Mouse (Mus musculus) myocyte (in vitro differentiated cells): Measurements from ENCODE around the gene Nr1i3. TPM values are rescaled to one million over a fixed set of nuclear protein-coding genes. Genes with fewer than 3 reads are reported as not detected.

Experiments used
- H3K27me3 ChIP-seq: one replicate; pipeline ENCODE4 v1.6.1; 2011; ENCODE audit not compliant: control insufficient read depth, insufficient read depth, insufficient read length
- H3K36me3 ChIP-seq: one replicate; pipeline ENCODE4 v1.6.1; 2011; ENCODE audit not compliant: control insufficient read depth, insufficient read depth
- H3K4me2 ChIP-seq: one replicate; pipeline ENCODE4 v1.6.1; 2011; ENCODE audit warnings: low read depth, control low read depth
- H3K4me3 ChIP-seq: one replicate; pipeline ENCODE4 v1.5.1; 2011; ENCODE audit warnings: mild to moderate bottlenecking, control low read depth, moderate library complexity
- H3K79me2 ChIP-seq: one replicate; pipeline ENCODE4 v1.6.1; 2011; ENCODE audit not compliant: control insufficient read depth, insufficient read depth
- H3ac ChIP-seq: one replicate; pipeline ENCODE4 v1.6.1; 2011; ENCODE audit not compliant: control insufficient read depth, insufficient read length
- CEBPB ChIP-seq: IDR thresholded peaks from 2 replicates; pipeline ENCODE4 v1.6.1; 2011; ENCODE audit warnings: mild to moderate bottlenecking, moderate library complexity; ENCODE audit not compliant: poor library complexity, insufficient read depth, severe bottlenecking
- E2F4 ChIP-seq: IDR thresholded peaks from one replicate; pipeline ENCODE4 v1.6.1; 2011; ENCODE audit warnings: mild to moderate bottlenecking, control low read depth, moderate library complexity; ENCODE audit not compliant: insufficient read depth
- MAX ChIP-seq: IDR thresholded peaks from one replicate; pipeline ENCODE4 v1.6.1; 2011; ENCODE audit warnings: low read depth, mild to moderate bottlenecking, control low read depth
- MYOD1 ChIP-seq, 3 experiments: IDR thresholded peaks; one replicate each; pipeline ENCODE4 v1.6.1; 2011; ENCODE audit warnings: control low read depth in 2 of 3, low read depth in 2 of 3, mild to moderate bottlenecking in 2 of 3, moderate library complexity in 1 of 3; ENCODE audit not compliant: insufficient read length in 2 of 3, control insufficient read depth in 1 of 3
- MYOG ChIP-seq, 3 experiments: IDR thresholded peaks; one replicate each; pipeline ENCODE4 v1.6.1; 2011; ENCODE audit warnings: control low read depth in 2 of 3, low read depth in 2 of 3, mild to moderate bottlenecking in 2 of 3; ENCODE audit not compliant: insufficient read length in 2 of 3, control insufficient read depth in 1 of 3, insufficient read depth in 1 of 3
- POLR2A ChIP-seq: IDR thresholded peaks from one replicate; pipeline ENCODE4 v1.6.1; 2011; ENCODE audit warnings: low read depth, mild to moderate bottlenecking, control low read depth, moderate library complexity; ENCODE audit not compliant: insufficient read length
- POLR2AphosphoS2 ChIP-seq: IDR thresholded peaks from one replicate; pipeline ENCODE4 v1.6.1; 2011; ENCODE audit warnings: low read depth, control low read depth; ENCODE audit not compliant: insufficient read length
- REST ChIP-seq: IDR thresholded peaks from one replicate; pipeline ENCODE4 v1.6.1; 2011; ENCODE audit warnings: mild to moderate bottlenecking, control low read depth, moderate library complexity; ENCODE audit not compliant: insufficient read depth, insufficient read length
- SRF ChIP-seq: IDR thresholded peaks from one replicate; pipeline ENCODE4 v1.6.1; 2011; ENCODE audit warnings: low read depth; ENCODE audit not compliant: control insufficient read depth, insufficient read length
- TCF12 ChIP-seq: IDR thresholded peaks from one replicate; pipeline ENCODE4 v1.6.1; 2011; ENCODE audit warnings: mild to moderate bottlenecking, control low read depth; ENCODE audit not compliant: poor library complexity, insufficient read depth, severe bottlenecking
- TCF3 ChIP-seq: IDR thresholded peaks from one replicate; pipeline ENCODE4 v1.6.1; 2011; ENCODE audit warnings: low read depth, control low read depth; ENCODE audit not compliant: insufficient read length
- USF1 ChIP-seq: IDR thresholded peaks from one replicate; pipeline ENCODE4 v1.6.1; 2011; ENCODE audit warnings: low read depth, mild to moderate bottlenecking, control low read depth, moderate library complexity
- polyA plus RNA-seq: library from polyadenylated mRNA; unstranded; fragments of >200 nt; fragmentation: generic; extraction: Trizol; gene quantifications from one replicate; pipeline ENCODE4 v1.2.1, GENCODE M21; 2012; ENCODE audit warnings: missing spikeins

The Nr1i3 gene
- polyA plus RNA-seq, 1 experiment, result 0.06 TPM

- no peaks in the 10 kb centered on the region for H3K36me3 ChIP-seq
- no peak overlapping the region for H3K4me3 ChIP-seq
- TF ChIP-seq POLR2AphosphoS2, result no peak
- TF ChIP-seq TCF3, result no peak
- no peak overlapping the region for H3ac ChIP-seq
- H3K79me2 ChIP-seq, result no peaks in the 10 kb centered on the region
- H3K4me2 ChIP-seq, result no peak overlapping the region
- H3K27me3 ChIP-seq, result no peaks in the 10 kb centered on the region
Measured at GRCm38 (mm10) chr1:171185655-171186054, 28.1 kb upstream of the Nr1i3 start.

GRCm38 (mm10) chr1:171187851-171188700 is 25.7 kb upstream of the Nr1i3 start:
- no peak for TF ChIP-seq POLR2A
- TF ChIP-seq CEBPB, result no peak
- no peak for TF ChIP-seq POLR2AphosphoS2
- TF ChIP-seq MAX, result no peak
- TF ChIP-seq E2F4, result no peak
- TF ChIP-seq SRF, result no peak

GRCm38 (mm10) chr1:171189046-171189445 is 24.7 kb upstream of the Nr1i3 start:
- no peak for TF ChIP-seq E2F4
- no peak for TF ChIP-seq TCF12
- TF ChIP-seq TCF3, result no peak
- no peak for TF ChIP-seq REST
- TF ChIP-seq POLR2A, result no peak
- TF ChIP-seq MYOD1 (IDR thresholded peaks at IDR 0.05; ENCODE audit: control insufficient read depth in 1 of 3, insufficient read length in 2 of 3, low read depth in 2 of 3), result no peak
- TF ChIP-seq USF1, result no peak
- no peak for TF ChIP-seq SRF
- no peak for TF ChIP-seq MAX
- Histone ChIP-seq H3ac (no peak overlapping the region), H3K4me2 (no peak overlapping the region), H3K79me2 (no peaks in the 10 kb centered on the region), H3K36me3 (no peaks in the 10 kb centered on the region), H3K27me3 (no peaks in the 10 kb centered on the region), H3K4me3 (no peak overlapping the region)

More at GRCm38 (mm10) chr1:171187851-171188700, 25.7 kb upstream of the Nr1i3 start:
- H3K4me2 ChIP-seq, result no peak overlapping the region
- H3ac ChIP-seq, result no peak overlapping the region
- no peaks in the 10 kb centered on the region for H3K36me3 ChIP-seq
- no peak overlapping the region for H3K4me3 ChIP-seq
- no peaks in the 10 kb centered on the region for H3K79me2 ChIP-seq
- H3K27me3 ChIP-seq, result no peaks in the 10 kb centered on the region

- Histone ChIP-seq H3K27me3 (no peaks in the 10 kb centered on the region), H3K4me3 (no peak overlapping the region), H3K36me3 (no peaks in the 10 kb centered on the region), H3K79me2 (no peaks in the 10 kb centered on the region), H3ac (no peak overlapping the region), H3K4me2 (no peak overlapping the region)
- TF ChIP-seq POLR2AphosphoS2 (no peak), MYOG (IDR thresholded peaks at IDR 0.05; ENCODE audit: control insufficient read depth in 1 of 3, insufficient read depth in 1 of 3, insufficient read length in 2 of 3, low read depth in 2 of 3) (no peak), SRF (no peak), REST (no peak), E2F4 (no peak), MYOD1 (IDR thresholded peaks at IDR 0.05; ENCODE audit: control insufficient read depth in 1 of 3, insufficient read length in 2 of 3, low read depth in 2 of 3) (no peak), CEBPB (no peak), TCF3 (no peak), MAX (no peak), POLR2A (no peak)
Measured at GRCm38 (mm10) chr1:171189476-171190114, 24.2 kb upstream of the Nr1i3 start.

DNA sequence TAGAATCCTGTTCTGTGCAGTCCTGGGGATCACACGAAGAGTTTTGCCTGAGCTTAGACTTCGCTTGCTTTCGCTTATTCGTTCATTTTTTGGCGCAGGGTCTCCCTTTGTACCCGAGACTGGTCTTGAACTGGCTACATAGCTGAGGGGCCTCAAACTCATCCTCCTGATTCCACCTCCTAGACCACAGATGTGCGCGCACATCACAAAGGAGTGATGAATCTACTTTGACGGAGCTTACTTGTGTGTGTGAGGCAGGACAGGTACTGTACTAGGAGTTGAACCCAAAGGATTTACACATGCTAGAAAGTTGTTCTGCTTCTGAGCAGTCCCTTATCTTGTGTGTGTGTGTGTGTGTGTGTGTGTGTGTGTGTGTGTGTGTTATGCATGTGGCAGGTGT is 22.9 kb upstream of the Nr1i3 start:
- no peak overlapping the region for H3ac ChIP-seq
- TF ChIP-seq POLR2A (no peak), TCF3 (no peak), SRF (no peak), MYOD1 (IDR thresholded peaks at IDR 0.05; ENCODE audit: control insufficient read depth in 1 of 3, insufficient read length in 2 of 3, low read depth in 2 of 3) (no peak), USF1 (no peak), E2F4 (no peak), MAX (no peak), MYOG (IDR thresholded peaks at IDR 0.05; ENCODE audit: control insufficient read depth in 1 of 3, insufficient read depth in 1 of 3, insufficient read length in 2 of 3, low read depth in 2 of 3) (no peak), CEBPB (no peak), TCF12 (no peak), POLR2AphosphoS2 (no peak), REST (no peak)
- no peaks in the 10 kb centered on the region for H3K36me3 ChIP-seq
- no peaks in the 10 kb centered on the region for H3K27me3 ChIP-seq
- no peak overlapping the region for H3K4me2 ChIP-seq
- no peaks in the 10 kb centered on the region for H3K79me2 ChIP-seq
- no peak overlapping the region for H3K4me3 ChIP-seq
